Mouse (Mus musculus): Measurements from ENCODE around the gene Chat. TPM values are rescaled to one million over a fixed set of nuclear protein-coding genes. Genes with fewer than 3 reads are reported as not detected.

The Chat gene
- polyA plus RNA-seq, 1 experiment = not detected

DNA sequence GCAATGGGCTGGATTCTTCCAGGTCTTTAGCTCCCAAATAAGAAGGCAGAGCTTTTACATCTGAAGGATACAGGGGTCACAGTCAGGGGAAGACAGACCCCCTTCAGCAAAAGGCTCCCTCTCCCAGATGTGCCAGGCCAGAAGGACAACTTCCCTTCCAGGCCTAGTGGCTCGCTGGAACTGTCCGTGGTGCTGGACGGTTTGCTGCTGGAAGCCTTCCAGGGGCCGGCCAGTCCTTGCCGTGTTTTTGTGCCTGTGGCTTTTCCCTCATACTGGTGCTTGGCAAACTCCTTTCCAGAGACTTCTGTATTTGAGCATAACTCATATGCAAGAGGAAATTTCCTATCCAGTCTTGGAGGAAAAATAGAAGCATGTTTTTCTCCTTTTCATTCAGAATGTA lies 1.8 kb upstream of the Chat start:
- no peaks in the 10 kb centered on the region for H3K79me3 ChIP-seq (ENCODE audit: low read depth)
- peaks cover 38% of the 10 kb centered on the region for H3K27me3 ChIP-seq (ENCODE audit: control insufficient read depth, insufficient read depth, insufficient read length)
- H3K79me2 ChIP-seq (ENCODE audit: control insufficient read depth, insufficient read depth) = no peaks in the 10 kb centered on the region
- H3ac ChIP-seq (ENCODE audit: control insufficient read depth, insufficient read length, low read depth) = no peak overlapping the region
- H3K36me3 ChIP-seq (ENCODE audit: control insufficient read depth, insufficient read depth) = no peaks in the 10 kb centered on the region
- H3K4me3 ChIP-seq (ENCODE audit: insufficient read depth, poor library complexity, severe bottlenecking) = no peak overlapping the region
- TF ChIP-seq FOSL1 (IDR thresholded peaks at IDR 0.05; ENCODE audit: insufficient read depth, low read length, poor library complexity, severe bottlenecking) (no peak), CTCF (IDR thresholded peaks at IDR 0.05; ENCODE audit: control insufficient read depth, insufficient read depth, insufficient read length) (no peak), MYOG (IDR thresholded peaks at IDR 0.05; ENCODE audit: control insufficient read depth, extremely low read depth, insufficient read length) (no peak), MAX (IDR thresholded peaks at IDR 0.05) (no peak)

GRCm38 (mm10) chr14:32465506-32465870 lies 301 bp downstream of the Chat start:
- H3K27me3 ChIP-seq (ENCODE audit: control insufficient read depth, insufficient read depth, insufficient read length) = peaks cover 51% of the 10 kb centered on the region
- no peak overlapping the region for H3ac ChIP-seq (ENCODE audit: control insufficient read depth, insufficient read length, low read depth)
- H3K79me2 ChIP-seq (ENCODE audit: control insufficient read depth, insufficient read depth) = no peaks in the 10 kb centered on the region
- H3K36me3 ChIP-seq (ENCODE audit: control insufficient read depth, insufficient read depth) = no peaks in the 10 kb centered on the region
- no peaks in the 10 kb centered on the region for H3K79me3 ChIP-seq (ENCODE audit: low read depth)
- H3K4me3 ChIP-seq (ENCODE audit: insufficient read depth, poor library complexity, severe bottlenecking) = no peak overlapping the region
- no peak for TF ChIP-seq USF1 (IDR thresholded peaks at IDR 0.05; ENCODE audit: low read depth)
- TF ChIP-seq CEBPB (IDR thresholded peaks at IDR 0.05; ENCODE audit: low read depth) = no peak
- TF ChIP-seq MAX (IDR thresholded peaks at IDR 0.05) = no peak
- no peak for TF ChIP-seq CTCF (IDR thresholded peaks at IDR 0.05; ENCODE audit: control insufficient read depth, insufficient read depth, insufficient read length)
- TF ChIP-seq FOSL1 (IDR thresholded peaks at IDR 0.05; ENCODE audit: insufficient read depth, low read length, poor library complexity, severe bottlenecking) = no peak
- no peak for TF ChIP-seq MYOG (IDR thresholded peaks at IDR 0.05; ENCODE audit: control insufficient read depth, extremely low read depth, insufficient read length)
- no peak for TF ChIP-seq MYOD1 (IDR thresholded peaks at IDR 0.05; ENCODE audit: control insufficient read depth, insufficient read length, low read depth)

DNA sequence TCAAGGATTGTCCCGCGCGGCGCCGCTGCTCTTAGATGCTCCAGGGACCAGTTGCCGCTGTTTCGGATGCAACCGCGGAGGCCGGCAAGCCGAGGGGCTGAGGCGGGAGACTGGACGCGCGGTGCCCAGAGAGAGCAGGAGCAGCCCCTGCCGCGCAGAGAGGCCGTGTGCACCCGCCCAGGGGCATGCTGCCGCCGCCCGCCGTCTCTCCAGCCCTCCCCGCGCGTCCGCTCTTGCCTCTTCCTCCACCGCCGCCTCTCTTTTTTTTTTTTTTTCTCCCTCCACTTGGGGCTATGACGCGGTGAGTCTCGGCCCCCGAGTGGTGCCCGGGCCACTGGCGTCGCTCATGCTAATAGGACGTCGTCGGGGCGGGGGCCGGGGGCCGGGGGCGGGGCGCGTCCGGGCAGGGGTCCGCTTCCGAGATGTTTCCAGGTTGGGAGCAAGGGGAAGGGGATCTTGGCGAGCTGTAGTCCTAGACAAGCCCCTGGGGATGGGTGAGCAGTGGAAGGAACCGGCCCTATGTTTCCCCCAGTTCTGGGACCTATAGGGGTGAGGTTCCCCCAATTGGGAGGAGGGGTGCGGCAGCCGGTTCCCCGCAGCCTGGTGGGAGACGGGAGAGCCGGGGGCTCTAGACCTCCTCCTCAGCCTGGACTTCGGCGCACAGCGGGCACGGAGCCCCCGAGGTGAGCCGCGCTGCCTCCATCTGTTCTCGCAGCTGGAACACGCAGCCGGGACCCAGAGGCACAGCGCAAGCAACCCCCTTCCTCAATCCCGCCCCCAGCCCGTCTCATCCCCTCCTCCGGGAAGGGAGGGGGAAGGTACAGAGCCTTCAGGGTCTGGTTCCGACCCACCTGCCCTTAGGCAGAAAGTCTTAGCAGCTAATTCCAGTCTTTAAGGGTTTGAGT lies 936 bp downstream of the Chat start, which contains the start of gene Slc18a3:
Slc18a3 (minus strand) TSS at position 250 of the 905 bp plus-strand sequence.
- H3K36me3 ChIP-seq (ENCODE audit: control insufficient read depth, insufficient read depth) = no peaks in the 10 kb centered on the region
- H3K27me3 ChIP-seq (ENCODE audit: control insufficient read depth, insufficient read depth, insufficient read length) = peaks cover 58% of the 10 kb centered on the region
- no peak within 1 kb of the TSS for H3ac ChIP-seq (ENCODE audit: control insufficient read depth, insufficient read length, low read depth)
- H3K79me3 ChIP-seq (ENCODE audit: low read depth) = no peaks in the 10 kb centered on the region
- H3K79me2 ChIP-seq (ENCODE audit: control insufficient read depth, insufficient read depth) = no peaks in the 10 kb centered on the region
- no peak for TF ChIP-seq CTCF (IDR thresholded peaks at IDR 0.05; ENCODE audit: control insufficient read depth, insufficient read depth, insufficient read length)
- no peak for TF ChIP-seq MYOG (IDR thresholded peaks at IDR 0.05; ENCODE audit: control insufficient read depth, extremely low read depth, insufficient read length)
- TF ChIP-seq MYOD1 (IDR thresholded peaks at IDR 0.05; ENCODE audit: control insufficient read depth, insufficient read length, low read depth) = no peak
- H3K4me3 ChIP-seq (ENCODE audit: insufficient read depth, poor library complexity, severe bottlenecking) = no peak within 1 kb of the TSS

DNA sequence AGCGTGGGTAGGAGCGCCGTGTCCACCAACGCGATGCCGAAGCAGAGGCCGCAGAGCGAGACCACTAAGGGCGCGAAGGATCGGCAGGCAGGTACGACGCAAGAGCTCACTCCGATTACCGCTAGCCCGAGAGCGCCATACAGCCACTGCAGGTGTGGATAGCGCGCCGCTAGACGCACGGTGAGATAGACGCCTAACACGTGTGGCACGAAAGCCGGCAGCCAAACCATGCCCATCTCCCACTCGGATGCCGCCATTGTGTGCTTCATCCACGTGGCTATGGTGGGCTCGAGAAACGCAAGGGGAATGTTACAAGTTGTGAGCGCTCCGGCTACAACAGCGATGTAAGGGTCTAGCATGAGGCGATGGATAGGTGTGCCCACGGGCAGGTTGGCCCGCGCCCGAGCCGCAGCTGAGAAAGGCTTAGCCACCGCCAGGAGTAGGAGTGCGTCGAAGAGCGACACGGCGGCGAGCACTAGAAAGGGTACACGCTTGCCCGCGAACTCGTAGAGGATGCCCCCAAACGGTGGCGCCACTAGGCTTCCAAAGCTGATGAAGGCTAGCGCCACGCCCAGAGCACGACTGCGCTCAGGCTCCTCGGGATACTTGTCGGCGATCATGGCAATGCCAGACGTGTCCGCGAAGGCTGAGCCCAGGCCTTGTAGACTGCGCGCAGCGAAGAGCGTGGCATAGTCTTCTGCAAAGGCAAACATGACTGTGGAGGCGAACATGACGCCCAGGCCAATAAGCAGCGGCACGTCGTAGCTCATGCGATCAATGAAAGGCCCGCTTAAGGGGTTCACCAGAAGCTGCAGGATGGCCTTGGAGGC lies 2.4 kb downstream of the Chat start:
- Histone ChIP-seq H3K4me3 (ENCODE audit: insufficient read depth, poor library complexity, severe bottlenecking) (no peak overlapping the region), H3K79me2 (ENCODE audit: control insufficient read depth, insufficient read depth) (no peaks in the 10 kb centered on the region), H3K79me3 (ENCODE audit: low read depth) (no peaks in the 10 kb centered on the region), H3K36me3 (ENCODE audit: control insufficient read depth, insufficient read depth) (no peaks in the 10 kb centered on the region), H3ac (ENCODE audit: control insufficient read depth, insufficient read length, low read depth) (no peak overlapping the region), H3K27me3 (ENCODE audit: control insufficient read depth, insufficient read depth, insufficient read length) (peaks cover 72% of the 10 kb centered on the region)
- TF ChIP-seq USF1 (IDR thresholded peaks at IDR 0.05; ENCODE audit: low read depth) (no peak), FOSL1 (IDR thresholded peaks at IDR 0.05; ENCODE audit: insufficient read depth, low read length, poor library complexity, severe bottlenecking) (no peak), CTCF (IDR thresholded peaks at IDR 0.05; ENCODE audit: control insufficient read depth, insufficient read depth, insufficient read length) (no peak), MYOD1 (IDR thresholded peaks at IDR 0.05; ENCODE audit: control insufficient read depth, insufficient read length, low read depth) (no peak), MAX (IDR thresholded peaks at IDR 0.05) (no peak), MYOG (IDR thresholded peaks at IDR 0.05; ENCODE audit: control insufficient read depth, extremely low read depth, insufficient read length) (no peak), CEBPB (IDR thresholded peaks at IDR 0.05; ENCODE audit: low read depth) (no peak)

- no peak for TF ChIP-seq USF1 (IDR thresholded peaks at IDR 0.05; ENCODE audit: low read depth)
- no peak for TF ChIP-seq MYOD1 (IDR thresholded peaks at IDR 0.05; ENCODE audit: control insufficient read depth, insufficient read length, low read depth)
- TF ChIP-seq CTCF (IDR thresholded peaks at IDR 0.05; ENCODE audit: control insufficient read depth, insufficient read depth, insufficient read length) = no peak
- no peak for TF ChIP-seq CEBPB (IDR thresholded peaks at IDR 0.05; ENCODE audit: low read depth)
- no peak for TF ChIP-seq MAX (IDR thresholded peaks at IDR 0.05)
- no peak for TF ChIP-seq FOSL1 (IDR thresholded peaks at IDR 0.05; ENCODE audit: insufficient read depth, low read length, poor library complexity, severe bottlenecking)
- no peak for TF ChIP-seq MYOG (IDR thresholded peaks at IDR 0.05; ENCODE audit: control insufficient read depth, extremely low read depth, insufficient read length)
- Histone ChIP-seq H3K79me3 (ENCODE audit: low read depth) (no peaks in the 10 kb centered on the region), H3K27me3 (ENCODE audit: control insufficient read depth, insufficient read depth, insufficient read length) (peaks cover 30% of the 10 kb centered on the region), H3ac (ENCODE audit: control insufficient read depth, insufficient read length, low read depth) (no peak overlapping the region), H3K79me2 (ENCODE audit: control insufficient read depth, insufficient read depth) (no peaks in the 10 kb centered on the region), H3K36me3 (ENCODE audit: control insufficient read depth, insufficient read depth) (no peaks in the 10 kb centered on the region), H3K4me3 (ENCODE audit: insufficient read depth, poor library complexity, severe bottlenecking) (no peak overlapping the region)
Observed at GRCm38 (mm10) chr14:32452552-32452951, 13.2 kb downstream of the Chat start.
